Mouse (Mus musculus) frontal cortex, postnatal 10 days (tissue): Measurements from ENCODE around the gene Eya3.
"Not testable (repeated sequence)": the region's sequence is repeated elsewhere in the genome, so short reads cannot be mapped to it uniquely, and the experiment has no call there.

Source experiments
- DNase-seq, 2 experiments: peaks; one replicate each; pipeline ENCODE4 v3.0.0; 2022; ENCODE audit warnings: low spot score in 2 of 2, mixed read lengths in 1 of 2

Gene Eya3

DNA sequence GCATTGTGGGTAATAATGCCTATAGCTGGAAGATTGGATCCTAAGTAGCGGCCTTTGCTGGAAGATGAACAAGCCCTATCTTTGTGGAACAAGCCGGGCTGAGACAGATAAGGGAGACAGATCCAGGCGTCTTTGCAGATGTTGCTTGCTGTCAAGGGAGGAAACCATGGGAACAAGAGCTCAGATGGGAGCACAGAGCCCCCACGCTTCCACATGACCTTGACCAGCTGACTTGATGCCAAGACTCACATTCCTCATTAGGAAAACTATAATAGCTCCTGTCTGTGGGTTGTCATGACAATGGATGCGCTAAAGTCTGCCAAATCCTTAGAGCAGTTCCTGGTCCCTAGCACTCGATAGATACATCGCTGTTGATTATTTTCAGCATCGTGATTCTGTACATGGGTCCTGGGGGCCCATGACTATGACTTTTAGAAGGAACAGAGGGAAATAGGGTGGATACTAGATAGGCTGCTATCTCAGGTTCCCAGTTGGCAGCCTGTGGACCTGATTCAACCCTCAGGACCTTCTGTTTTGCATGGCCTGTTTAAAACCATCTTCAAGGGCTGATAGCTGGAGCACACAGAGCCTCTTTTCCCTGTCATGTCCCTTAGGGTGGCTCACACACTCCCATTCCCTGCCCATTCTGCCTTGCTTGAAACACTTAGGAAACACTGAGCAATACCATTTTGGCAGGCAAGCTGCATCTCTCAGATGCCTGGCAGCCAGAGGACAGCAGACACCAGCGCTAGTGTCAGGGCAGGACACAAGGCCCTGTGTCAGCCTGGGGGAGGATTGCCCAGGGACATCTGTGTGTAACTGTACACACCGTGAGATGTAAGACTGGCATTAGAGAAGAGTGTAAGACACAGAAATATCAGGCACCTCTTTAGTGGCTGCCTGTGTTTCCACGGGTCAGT is 105.5 kb downstream of the Eya3 start:
- DNase-seq = peak; percentile 41 to 66

DNA sequence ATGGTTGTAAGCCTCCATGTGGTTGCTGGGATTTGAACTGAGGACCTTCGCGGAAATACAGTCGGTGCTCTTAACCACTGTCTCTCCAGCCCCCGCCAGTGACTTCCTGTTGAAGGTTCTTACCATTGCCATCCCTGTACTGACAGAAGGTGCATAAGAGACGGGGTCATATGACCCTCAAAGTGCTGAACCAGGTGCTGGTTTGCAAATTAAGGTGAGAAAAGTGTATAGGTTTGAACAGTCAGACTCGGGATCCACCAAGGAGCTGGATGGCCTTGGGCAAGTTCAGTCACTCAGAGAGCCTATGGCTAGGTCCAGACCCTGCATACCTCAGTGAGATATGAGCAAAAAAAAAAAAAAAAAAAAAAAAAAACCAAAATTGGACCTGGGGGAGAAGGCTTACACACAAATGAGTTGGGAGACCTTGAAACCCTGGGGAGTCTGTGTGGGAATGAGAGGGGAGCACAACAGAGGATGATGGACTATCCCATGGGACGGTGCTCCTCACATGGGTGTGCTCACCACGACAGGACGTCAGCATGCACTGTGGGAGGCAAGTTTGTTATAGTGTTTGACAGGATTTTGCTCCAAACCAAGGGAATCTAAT is 108.2 kb downstream of the Eya3 start:
- DNase-seq = no peak

- no peak for DNase-seq
Observed at GRCm38 (mm10) chr4:132747664-132748259, 109.0 kb downstream of the Eya3 start.

- DNase-seq = no peak
Observed at GRCm38 (mm10) chr4:132748778-132749177, 110.0 kb downstream of the Eya3 start.

DNA sequence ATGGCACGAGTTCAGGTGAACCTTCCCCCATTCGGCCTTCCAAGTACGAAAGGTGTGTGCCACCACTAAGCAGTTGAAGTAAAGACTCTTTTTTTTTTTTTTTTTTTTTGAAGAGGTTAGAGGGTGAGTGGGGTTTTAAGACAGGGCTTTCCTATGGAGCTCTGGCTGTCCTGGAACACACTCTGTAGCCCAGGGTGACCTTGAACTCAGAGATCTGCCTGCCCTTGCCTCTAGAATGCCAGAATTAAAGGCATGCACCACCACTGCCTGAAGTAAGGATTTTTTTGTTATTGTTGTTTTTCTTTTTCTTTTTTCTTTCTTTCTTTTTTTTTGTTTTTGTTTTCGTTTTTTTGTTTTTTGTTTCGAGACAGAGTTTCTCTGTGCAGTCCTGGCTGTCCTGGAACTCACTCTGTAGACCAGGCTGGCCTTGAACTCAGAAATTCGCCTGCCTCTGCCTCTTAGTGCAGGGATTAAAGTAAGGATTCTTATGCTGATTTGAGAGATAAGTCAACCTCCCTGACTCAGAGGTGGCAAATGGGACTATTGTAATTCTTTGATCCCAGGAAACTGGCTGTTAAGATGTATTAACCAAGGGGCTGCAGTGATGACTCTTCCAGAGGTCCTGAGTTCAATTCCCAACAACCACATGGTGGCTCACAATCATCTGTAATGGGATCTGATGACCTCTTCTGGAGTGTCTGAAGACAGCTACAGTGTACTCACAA is 110.6 kb downstream of the Eya3 start:
- no peak for DNase-seq

DNA sequence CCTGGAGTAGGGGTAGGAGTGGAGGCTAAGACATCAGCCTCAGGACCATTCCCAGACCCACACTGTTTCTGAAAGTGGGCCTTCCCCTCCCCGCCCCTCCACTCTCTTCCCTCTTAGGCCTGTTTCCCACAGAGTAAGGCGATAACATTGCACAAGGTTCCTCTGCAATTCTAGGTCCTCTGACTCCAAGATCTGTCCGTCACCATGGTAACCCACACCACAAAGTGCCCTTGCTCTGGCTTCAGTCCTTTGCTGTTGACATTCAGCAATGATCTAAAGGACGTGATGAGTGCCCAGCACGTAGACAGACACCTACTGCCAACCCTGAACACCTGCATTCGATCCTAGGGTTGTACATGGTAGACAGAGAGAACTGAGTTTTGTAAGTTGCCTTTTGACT is 114.2 kb downstream of the Eya3 start:
- DNase-seq = no peak

DNA sequence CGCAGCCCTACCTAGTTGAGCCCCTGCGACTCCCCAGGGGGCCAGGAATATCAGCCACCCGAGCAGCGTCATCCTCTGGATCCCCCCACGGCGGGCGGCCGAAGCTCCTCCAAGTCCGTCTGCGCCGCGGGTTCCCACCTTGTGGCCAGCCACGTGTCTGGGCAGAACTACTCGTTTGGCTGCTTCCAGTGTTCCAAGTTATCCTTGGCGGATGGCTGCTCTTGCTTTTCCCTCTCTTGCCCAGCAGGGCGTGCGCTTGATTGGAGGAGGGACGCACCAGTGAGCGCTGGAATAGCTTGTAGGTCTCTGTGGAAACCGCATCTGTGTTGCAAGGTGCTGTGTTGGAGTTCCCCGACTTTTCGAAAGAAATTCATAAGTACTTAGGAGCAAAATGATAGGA is 118.2 kb downstream of the Eya3 start, which contains the start of gene Smpdl3b:
Gene Smpdl3b, minus strand, starts transcription at position 279 of the 400 bp plus-strand sequence.
- DNase-seq = peak; percentile 54 to 62

DNA sequence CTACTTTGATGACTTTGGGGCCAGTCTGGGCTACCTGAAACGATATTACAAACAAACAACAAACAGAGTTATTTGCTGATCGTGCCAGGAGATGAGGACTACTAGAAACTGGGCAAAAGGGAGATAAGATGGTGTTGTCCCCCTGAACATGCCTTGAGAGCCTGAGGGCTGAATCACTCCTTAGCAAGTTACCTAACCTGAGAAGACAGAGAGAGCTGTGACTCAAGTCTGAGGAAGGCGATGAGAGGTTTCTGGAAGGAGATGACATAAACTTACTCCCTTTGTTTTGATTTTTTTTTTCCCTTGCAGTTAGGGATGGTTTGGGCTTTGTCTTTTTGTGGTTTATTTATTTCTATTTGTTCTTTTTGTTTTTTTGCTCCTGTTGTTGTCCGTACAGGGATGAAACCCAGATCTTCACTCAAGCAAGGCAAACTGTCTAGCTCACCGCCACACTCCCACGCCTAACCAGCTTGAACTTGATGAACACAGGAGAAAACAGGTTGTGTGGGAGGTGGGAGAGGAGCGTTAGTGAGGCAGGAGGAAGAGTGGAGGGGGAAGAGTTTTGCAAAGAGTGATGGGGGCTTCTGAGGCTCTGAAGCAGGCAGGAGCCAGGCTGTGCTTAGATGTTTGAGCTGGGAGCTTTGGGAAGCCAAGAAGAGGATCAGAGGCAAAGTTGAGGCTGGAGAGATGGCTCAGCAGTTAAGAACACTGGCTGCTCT is 119.0 kb downstream of the Eya3 start:
- no peak for DNase-seq

DNA sequence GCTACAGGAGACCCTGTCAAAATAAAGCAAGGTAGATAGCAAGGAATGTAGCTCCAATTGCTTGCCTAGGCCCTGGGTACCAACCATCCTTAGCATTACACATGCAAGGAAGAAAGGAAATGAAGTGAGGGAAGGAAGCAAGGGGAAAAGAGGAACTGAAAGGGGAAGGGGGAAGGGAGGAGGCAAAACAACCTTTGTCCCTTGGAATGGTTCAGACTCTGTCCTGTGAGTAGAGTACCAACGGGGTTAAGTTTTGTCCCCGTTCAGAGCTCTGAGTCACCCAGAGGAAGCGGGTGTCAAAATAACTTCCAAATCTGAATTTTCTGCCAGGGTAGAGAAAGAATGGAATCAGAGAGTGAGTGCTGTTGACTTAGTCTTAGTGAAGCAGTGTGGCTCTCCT is 121.5 kb downstream of the Eya3 start:
- DNase-seq = no peak

DNA sequence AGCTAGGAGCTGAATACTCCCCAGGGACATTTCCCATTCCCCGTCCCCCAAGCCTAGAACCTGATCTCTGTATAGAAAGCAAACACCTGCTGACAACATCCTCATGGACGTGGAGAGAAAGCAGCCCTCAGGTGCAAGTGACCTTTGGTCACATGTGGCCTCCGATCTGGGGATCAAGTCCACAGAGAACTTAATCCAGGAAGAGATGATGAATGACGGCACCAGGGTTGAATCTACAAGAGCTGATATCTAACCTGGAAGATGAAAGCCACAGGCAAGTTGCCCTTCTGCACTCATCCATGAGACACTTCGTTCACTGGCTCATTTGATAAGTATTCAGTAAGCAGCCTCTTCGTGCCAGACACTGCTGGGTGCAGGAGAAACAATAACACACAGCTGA is 123.8 kb downstream of the Eya3 start:
- no peak for DNase-seq

GRCm38 (mm10) chr4:132763125-132763524 is 124.3 kb downstream of the Eya3 start:
- DNase-seq = not testable (repeated sequence)

DNA sequence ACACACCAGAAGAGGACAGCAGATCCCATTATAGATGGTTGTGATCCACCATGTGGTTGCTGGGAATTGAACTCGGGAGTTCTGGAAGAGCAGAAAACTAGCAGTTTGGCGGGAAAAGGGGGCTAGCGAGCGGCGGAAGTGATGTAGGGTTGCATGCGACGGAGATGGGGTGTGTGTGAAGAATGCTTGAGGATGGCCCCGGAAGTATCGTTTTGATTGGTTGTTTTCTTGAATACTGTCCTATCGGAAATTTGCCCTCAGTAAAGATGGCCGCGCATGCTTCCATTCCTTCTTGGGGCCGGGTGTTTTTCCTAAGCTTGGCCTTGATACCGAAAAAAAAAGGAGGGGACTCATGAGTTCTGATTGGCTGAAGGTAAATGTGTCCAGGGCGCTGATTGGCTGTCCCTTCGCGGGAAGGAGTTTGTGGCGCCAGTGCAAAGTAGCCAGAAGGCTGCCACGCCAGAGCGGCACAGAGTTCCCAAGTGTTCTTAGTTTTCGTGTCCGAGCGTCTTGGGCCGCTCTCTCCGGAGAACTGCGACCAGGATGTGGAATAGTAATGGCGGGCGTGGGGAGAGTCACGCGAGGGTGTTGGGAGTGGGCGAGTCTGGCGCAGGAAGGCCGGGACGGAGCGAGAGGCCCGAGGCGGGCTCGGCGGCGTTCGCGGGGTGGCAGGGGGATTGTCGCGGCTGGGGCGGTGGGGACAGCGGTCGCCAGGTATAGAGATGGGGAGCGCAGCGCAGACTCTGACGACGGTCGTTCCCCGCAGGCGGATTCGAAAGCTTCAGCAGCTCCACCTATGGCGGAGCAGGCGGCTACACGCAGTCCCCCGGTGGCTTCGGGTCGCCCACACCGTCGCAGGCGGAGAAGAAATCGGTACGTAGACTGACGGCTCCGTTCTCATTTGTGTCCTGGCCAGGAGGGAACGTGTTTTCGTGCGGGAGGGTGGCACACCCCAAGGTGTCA is 129.4 kb downstream of the Eya3 start, which contains the start of gene Rpa2:
Gene Rpa2, plus strand, starts transcription at position 419 of the 963 bp plus-strand sequence.
- peak; percentile 97 to 98 for DNase-seq

DNA sequence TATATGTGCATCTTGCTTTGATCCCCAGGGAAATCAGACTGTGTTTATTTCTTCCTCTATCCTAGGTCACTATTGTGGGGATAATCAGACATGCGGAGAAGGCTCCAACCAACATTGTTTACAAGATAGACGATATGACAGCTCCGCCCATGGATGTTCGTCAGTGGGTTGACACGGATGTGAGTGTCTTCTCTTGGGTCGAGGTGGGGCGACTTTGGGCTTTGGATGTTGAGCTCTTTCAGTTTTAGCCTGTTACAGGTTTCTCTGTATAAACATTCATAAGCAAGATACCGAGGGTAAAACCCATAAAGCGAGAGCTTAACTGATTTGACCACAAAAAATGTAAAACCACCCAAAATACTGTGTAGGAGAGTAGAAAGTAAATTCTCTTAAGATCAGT is 133.0 kb downstream of the Eya3 start:
- no peak for DNase-seq
